Mouse (Mus musculus): ENCODE results near the gene Shld1. TPM values are rescaled to one million over a fixed set of nuclear protein-coding genes. Genes with fewer than 3 reads are reported as not detected.

Shld1 gene
- total RNA-seq, 2 experiments from 2014 or later = 8.5 to 11.8 TPM

DNA sequence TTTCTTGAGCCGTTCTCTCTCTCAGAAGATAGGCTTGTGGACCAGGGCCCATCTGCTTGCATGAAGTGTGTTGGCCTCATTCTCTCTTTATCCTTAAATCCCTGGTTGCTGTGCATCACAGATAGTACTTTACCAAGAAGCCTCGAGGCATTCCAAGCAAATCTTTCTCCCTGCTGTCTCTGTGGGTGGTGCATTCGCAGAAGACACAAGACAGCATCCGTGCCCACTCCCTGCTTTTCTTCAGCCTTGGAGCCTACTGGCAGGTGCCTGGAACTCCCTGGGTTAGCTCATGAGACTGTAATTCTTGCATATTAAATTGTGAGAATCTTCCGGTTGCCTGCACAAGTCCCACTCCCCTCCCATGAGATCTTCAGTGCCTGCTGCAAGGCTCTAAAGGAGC is 71.2 kb downstream of the Shld1 start:
- DNase-seq (ENCODE audit: low spot score in 2 of 2) = peak; percentile 69 to 97
- intact Hi-C loops (cut with DNase I) = loop anchor here (1.0 kb wide), 2 partner anchors 23 to 41 kb away; partner anchors contain the start of gene Chgb

DNA sequence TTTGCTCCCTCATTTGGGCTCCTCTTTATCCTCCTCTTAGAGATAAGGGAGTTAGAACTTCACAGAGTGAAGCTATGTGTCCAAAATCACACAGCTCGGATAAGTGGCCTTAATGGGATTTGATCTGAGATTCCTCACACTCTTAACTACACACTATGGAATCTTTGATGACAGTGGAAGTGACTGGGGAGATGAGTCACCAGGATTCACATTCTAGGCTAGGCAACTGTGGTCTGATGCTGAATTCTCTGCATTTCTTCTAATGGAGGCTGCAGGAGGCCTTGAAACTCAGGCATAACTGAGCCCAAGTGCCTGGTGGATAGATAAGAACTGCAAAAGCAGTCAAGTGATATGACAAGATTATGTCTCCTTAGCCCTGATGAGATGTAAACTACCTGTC is 84.1 kb downstream of the Shld1 start:
- no peak for DNase-seq (ENCODE audit: low spot score in 2 of 2)
- intact Hi-C loops (cut with DNase I) = no loop called here

- intact Hi-C loops (cut with DNase I) = loop anchor here (1.0 to 10.0 kb wide), 4 partner anchors 23 to 268 kb away; no protein-coding TSS in a partner anchor
- DNase-seq (ENCODE audit: low spot score in 2 of 2) = no peak
These were observed 94.2 kb downstream of the Shld1 start, which contains the start of gene Chgb for GRCm38 (mm10) chr2:132780978-132781377. Chgb (plus strand) TSS chr2:132781278.

- peak; percentile 87 to 92 for DNase-seq (ENCODE audit: low spot score in 2 of 2)
- intact Hi-C loops (cut with DNase I) = loop anchor here (1.0 to 10.0 kb wide), 4 partner anchors 23 to 269 kb away; no protein-coding TSS in a partner anchor
These were observed 94.8 kb downstream of the Shld1 start for GRCm38 (mm10) chr2:132781439-132782068.

DNA sequence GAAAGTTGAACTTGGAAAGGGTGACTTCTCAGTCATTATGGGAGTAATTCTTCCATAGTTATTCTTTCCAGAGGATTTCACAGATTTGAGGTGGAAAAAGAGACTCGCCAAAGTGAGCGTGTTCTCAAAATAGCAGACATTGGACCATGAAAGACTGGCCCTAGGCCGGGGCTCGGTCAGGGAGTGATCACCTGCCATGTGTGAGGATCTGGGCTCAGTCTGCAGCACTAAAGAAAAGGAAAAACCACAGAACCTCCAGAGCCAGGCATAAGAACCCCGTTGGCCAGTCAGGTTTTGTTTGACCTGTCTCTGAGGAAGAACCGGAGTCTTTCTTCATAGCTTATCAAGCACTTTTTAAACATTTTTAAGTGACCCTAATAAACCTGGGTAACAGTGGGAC is 97.3 kb downstream of the Shld1 start:
- intact Hi-C loops (cut with DNase I) = loop anchor here (10.0 kb wide), 1 partner anchor 209 kb away; no protein-coding TSS in a partner anchor
- no peak for DNase-seq (ENCODE audit: low spot score in 2 of 2)

GRCm38 (mm10) chr2:132793441-132794203 is 106.9 kb downstream of the Shld1 start:
- intact Hi-C loops (cut with DNase I) = loop anchor here (10.0 kb wide), 1 partner anchor 239 kb away; no protein-coding TSS in a partner anchor
- DNase-seq (ENCODE audit: low spot score in 2 of 2) = no peak

DNA sequence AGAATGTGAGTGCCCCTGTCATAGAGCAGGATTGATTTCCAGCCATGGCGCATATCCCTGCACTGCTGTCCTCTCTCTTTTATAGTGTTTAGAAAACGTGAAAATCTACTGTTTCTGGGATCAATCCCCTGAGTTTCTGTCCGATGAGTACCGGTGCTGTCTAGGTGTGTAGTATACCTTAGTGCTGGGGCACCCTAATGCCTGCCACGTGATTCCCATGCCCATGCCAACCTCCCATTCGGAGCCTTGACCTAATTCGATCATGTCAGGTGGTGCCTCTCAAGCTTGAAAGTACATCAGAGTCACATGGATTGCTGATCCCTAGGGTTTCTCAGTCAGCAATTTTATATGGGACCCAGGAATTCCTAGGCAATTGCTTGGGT is 107.5 kb downstream of the Shld1 start:
- DNase-seq (ENCODE audit: low spot score in 2 of 2) = no peak
- intact Hi-C loops (cut with DNase I) = loop anchor here (10.0 kb wide), 1 partner anchor 239 kb away; no protein-coding TSS in a partner anchor

Other genes with a start within 250 kb of the Shld1 start
- 10 to 100 TPM; 90.1 to 90.7 TPM for gene Gpcpd1, start 99.2 kb upstream of the Shld1 start, total RNA-seq (2021)
- gene Chgb, start 94.3 kb downstream of the Shld1 start, total RNA-seq (2021) = 100 to 1,000 TPM; 261 TPM
- 10 to 100 TPM; 24.8 to 27.2 TPM for gene Trmt6, start 129.1 kb downstream of the Shld1 start, total RNA-seq (2021)
- 1 to 10 TPM; 3.9 to 5.6 TPM for gene Mcm8, start 129.2 kb downstream of the Shld1 start, total RNA-seq (2021)
- 10 to 100 TPM; 28.2 to 31.0 TPM for gene Crls1, start 159.7 kb downstream of the Shld1 start, total RNA-seq (2021)
- gene Lrrn4, start 194.0 kb downstream of the Shld1 start, total RNA-seq (2021) = under 1 TPM; 0.21 to 0.25 TPM

Data from left cerebral cortex, postnatal 25 days (tissue).